Mouse (Mus musculus) gastrocnemius, postnatal 10 days (tissue): ENCODE measurements at regions not wholly inside any gene's neighbourhood (a gene's known extent, or its start where the extent isn't known, plus 50 kb on each side); places are given as distances from the start of the nearest gene placed in this dataset.

Experiments
- DNase-seq: peaks from one replicate; pipeline ENCODE4 v3.0.0; 2021; ENCODE audit warnings: mixed read lengths

GRCm38 (mm10) chr13:97514421-97515066 lies 245.9 kb downstream of the Gm10260 start:
- no peak for DNase-seq

GRCm38 (mm10) chr13:97512521-97512920 lies 247.9 kb downstream of the Gm10260 start:
- no peak for DNase-seq

GRCm38 (mm10) chr13:97510431-97511261 lies 249.8 kb downstream of the Gm10260 start:
- DNase-seq, result no peak

- no peak for DNase-seq
These were observed 255.5 kb downstream of the Gm10260 start for GRCm38 (mm10) chr13:97504949-97505348.

GRCm38 (mm10) chr13:97503955-97504739 lies 256.3 kb downstream of the Gm10260 start:
- no peak for DNase-seq

- DNase-seq, result no peak
These were observed 257.0 kb downstream of the Gm10260 start for GRCm38 (mm10) chr13:97503391-97503790.

GRCm38 (mm10) chr13:97500155-97500554 lies 259.2 kb downstream of the Enc1 start:
- DNase-seq, result no peak

- no peak for DNase-seq
These were observed 258.1 kb downstream of the Enc1 start for GRCm38 (mm10) chr13:97498981-97499380.

- no peak for DNase-seq
These were observed 257.0 kb downstream of the Enc1 start for GRCm38 (mm10) chr13:97497928-97498327.

DNA sequence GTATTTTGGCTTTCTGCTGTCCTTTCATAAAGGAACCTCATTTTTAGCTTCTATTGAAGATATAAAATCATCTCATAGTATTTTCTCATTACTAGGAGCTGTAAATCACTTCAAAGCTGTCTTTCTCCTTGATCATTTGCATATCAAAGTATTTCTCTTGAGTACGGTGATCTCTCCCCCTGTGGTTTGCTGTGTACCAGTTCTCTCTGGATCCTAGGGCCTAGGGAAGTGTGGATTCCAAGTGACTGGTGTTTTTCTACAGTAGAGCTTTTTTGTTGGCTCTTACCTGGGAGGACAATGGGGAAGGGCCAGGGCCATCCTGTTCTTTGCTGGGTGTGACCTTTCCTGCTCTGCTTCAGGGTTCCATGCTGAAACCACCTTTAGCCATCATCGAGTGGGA lies 253.9 kb downstream of the Enc1 start:
- no peak for DNase-seq

DNA sequence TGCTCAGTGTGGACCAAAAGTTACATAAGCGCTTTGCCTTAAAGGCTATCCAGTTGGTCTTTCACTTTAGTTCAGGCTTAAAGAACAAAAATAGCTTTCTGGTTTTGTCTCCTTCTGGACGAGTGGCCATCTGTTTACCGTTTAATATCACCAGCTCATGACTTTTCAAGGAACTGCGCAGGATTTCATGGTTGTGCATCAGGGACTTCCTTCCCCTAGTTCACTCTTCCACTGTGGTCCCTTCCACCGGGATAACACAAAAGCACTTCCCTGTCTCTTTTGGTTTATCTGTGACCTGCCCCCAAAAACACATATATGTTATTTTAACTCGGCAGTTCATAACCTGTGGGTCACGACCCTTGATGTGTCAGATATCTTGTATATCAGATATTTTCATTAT lies 252.9 kb downstream of the Enc1 start:
- DNase-seq, result no peak

DNA sequence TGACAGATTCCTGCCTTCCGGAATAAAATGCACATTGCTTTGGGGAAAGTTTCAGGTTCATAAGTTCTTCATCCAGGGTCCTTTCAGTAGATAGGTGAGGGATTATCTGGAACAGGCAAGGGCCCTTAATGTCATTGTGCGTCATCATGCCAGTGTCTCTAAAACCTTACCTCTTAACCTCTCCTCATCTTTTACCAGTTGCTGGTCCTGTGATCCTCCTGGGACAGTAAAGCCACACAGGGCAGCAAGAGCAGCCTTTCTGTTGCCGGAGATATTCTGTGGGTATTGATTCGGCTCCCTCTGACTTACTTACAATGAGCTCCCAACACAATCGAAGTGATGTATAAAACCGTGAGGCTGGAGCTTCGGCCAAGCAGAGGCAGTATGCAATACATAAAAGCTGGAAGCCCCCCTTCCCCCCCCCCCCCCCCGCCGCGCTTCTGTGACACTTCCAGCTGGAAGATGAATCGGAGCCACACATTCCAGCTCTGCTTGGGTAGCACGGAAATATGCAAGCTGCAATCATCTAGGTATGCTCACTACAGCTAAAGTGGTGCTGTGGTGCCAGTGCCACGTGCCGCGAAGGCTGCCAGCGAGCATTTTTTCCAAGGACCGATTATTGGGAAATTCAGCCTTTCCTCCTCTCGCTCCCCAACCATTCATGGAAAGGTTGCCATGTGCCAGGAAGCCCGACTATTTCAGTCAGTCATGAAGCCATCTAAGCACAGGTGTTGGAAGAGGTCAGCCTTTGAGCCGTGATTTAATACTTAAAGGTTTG lies 252.2 kb downstream of the Enc1 start:
- no peak for DNase-seq

- DNase-seq, result no peak
These were observed 251.3 kb downstream of the Enc1 start for GRCm38 (mm10) chr13:97491865-97492847.

DNA sequence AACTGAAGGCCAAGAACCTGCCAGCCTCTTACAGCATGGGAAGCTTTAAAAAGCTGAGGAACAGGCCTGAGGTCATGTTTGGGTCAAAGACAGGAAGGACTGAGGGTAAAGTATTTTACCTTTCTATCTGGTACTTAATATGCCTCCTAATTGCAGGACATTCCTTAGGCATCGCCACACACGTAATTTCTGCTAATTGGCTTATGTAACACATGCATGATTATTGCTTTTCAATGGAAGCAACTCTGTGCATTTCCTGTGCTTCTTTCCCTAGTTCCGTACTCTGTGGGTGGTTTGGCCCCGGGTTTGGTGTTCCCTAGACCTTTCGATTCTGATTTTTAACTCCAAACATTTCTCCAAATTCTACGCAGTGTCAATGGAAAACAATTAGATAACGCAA lies 249.2 kb downstream of the Enc1 start:
- DNase-seq, result no peak

- no peak for DNase-seq
These were observed 248.8 kb downstream of the Enc1 start for GRCm38 (mm10) chr13:97489721-97490120.

GRCm38 (mm10) chr13:97489029-97489428 lies 248.1 kb downstream of the Enc1 start:
- DNase-seq, result no peak

GRCm38 (mm10) chr13:97488518-97488917 lies 247.6 kb downstream of the Enc1 start:
- DNase-seq, result no peak

GRCm38 (mm10) chr13:97487746-97488473 lies 247.0 kb downstream of the Enc1 start:
- DNase-seq, result no peak

DNA sequence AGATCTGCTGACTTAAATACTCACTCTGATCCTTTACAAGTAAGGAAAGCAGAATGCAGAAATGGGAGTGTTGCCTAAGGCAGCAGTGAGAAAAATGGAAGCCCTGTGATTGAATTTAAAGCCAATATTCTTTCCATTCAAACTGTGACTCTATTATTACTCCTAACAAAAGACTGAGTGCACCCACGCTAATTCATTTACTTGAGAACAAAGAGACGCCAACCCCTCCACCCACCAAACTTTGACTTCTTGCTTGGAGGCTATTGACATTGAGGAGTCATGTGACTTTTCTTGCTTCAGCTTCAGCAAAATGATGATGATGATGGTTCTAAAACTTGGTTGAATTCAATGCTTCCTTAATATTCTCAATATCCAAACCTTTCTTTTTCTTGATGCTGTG lies 245.6 kb downstream of the Enc1 start:
- DNase-seq, result no peak

DNA sequence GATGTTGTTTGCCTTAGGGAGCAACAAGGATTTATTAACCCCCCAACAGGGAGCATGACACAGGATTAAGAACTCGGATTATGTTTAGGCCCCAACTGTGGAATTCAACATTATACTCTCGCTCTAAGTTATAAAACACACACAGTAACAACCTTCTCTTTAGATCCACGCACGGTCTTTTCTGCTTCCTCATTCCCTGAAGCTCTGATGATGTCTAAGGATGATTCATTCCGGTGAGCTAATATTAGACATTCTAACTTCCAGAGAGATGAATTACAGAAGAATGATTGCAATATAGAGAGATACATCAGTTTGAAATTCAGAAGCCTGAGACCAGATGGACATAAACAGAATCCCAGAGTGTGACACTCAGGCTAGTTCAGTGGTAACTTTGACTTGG lies 245.0 kb downstream of the Enc1 start:
- no peak for DNase-seq
